Mouse (Mus musculus) midbrain, postnatal 0 days (tissue): ENCODE results near the gene Gpr107. TPM values are rescaled to one million over a fixed set of nuclear protein-coding genes. Genes with fewer than 3 reads are reported as not detected.

Source experiments
- ATAC-seq: fragments of 200-750 bp; cut with Nextera tagmentation; 2 replicates; pipeline ENCODE4 v1.8.0; 2017; ENCODE audit warnings: moderate number of reproducible peaks, mild to moderate bottlenecking, moderate TSS enrichment, moderate library complexity; ENCODE audit not compliant: low FRiP score
- DNase-seq: peaks from one replicate; pipeline ENCODE4 v3.0.0-alpha.2; 2015; ENCODE audit warnings: low spot score
- H3K27ac ChIP-seq: fragments of 300-500 bp; sonication (generic); 2 replicates; pipeline ENCODE4 v1.5.1; 2014; ENCODE audit warnings: low read depth, mild to moderate bottlenecking, low read length, mixed read lengths
- H3K27me3 ChIP-seq: fragments of 300-500 bp; sonication (generic); 2 replicates; pipeline ENCODE4 v1.6.1; 2014; ENCODE audit warnings: low read length, control low read depth, mixed read lengths; ENCODE audit not compliant: insufficient read depth
- H3K36me3 ChIP-seq: fragments of 300-500 bp; sonication (generic); 2 replicates; pipeline ENCODE4 v1.6.1; 2014; ENCODE audit warnings: low read length, control low read depth, mixed read lengths; ENCODE audit not compliant: insufficient read depth
- H3K4me1 ChIP-seq: fragments of 300-500 bp; sonication (generic); 2 replicates; pipeline ENCODE4 v1.6.1; 2014; ENCODE audit warnings: mild to moderate bottlenecking, control low read depth, antibody characterized with exemption, low read length, mixed read lengths; ENCODE audit not compliant: insufficient read depth
- H3K4me2 ChIP-seq: fragments of 300-500 bp; sonication (generic); 2 replicates; pipeline ENCODE4 v1.6.1; 2014; ENCODE audit warnings: low read depth, mild to moderate bottlenecking, low read length, mixed read lengths; ENCODE audit not compliant: poor library complexity, severe bottlenecking
- H3K4me3 ChIP-seq: fragments of 300-500 bp; sonication (generic); 2 replicates; pipeline ENCODE4 v1.5.1; 2014; ENCODE audit warnings: low read depth, mild to moderate bottlenecking, low read length, moderate library complexity
- H3K9ac ChIP-seq: fragments of 300-500 bp; sonication (generic); replicated peaks from 2 replicates; pipeline ENCODE4 v1.6.1; 2014; ENCODE audit warnings: mild to moderate bottlenecking, low read length, moderate library complexity, mixed read lengths; ENCODE audit not compliant: poor library complexity, severe bottlenecking
- H3K9me3 ChIP-seq: fragments of 300-500 bp; sonication (generic); 2 replicates; pipeline ENCODE4 v1.6.1; 2016; ENCODE audit warnings: low read length, control low read depth
- CTCF ChIP-seq: IDR thresholded peaks from 2 replicates; pipeline ENCODE4 v1.5.1; 2016; ENCODE audit warnings: antibody characterized with exemption, mild to moderate bottlenecking
- WGBS: fragments of 180-500 bp; shearing (Covaris S2); extraction: QIAGEN DNeasy Blood & Tissue Kit; methylation state at CpG from one replicate; pipeline ENCODE4 v1.1.7; 2014; 5-methylcytosine and 5-hydroxymethylcytosine counted together
- polyA plus RNA-seq: library from polyadenylated mRNA; unstranded; fragments of >200 nt; fragmentation: Nextera tagmentation; extraction: Ambion mirVana; gene quantifications from 2 replicates; pipeline ENCODE4 v1.2.1, GENCODE M21; 2015
- total RNA-seq: library from RNA; depleted of rRNA; stranded (reverse); fragments of >200 nt; gene quantifications from 2 replicates; pipeline ENCODE4 v1.2.3, GENCODE M21; 2014

The Gpr107 gene
- total and polyA plus RNA-seq, 2 experiments from 2014 or later: 31.6 to 46.7 TPM

- DNase-seq (no peak), ATAC-seq (no peak)
- Histone ChIP-seq H3K4me2 (no peak overlapping the region), H3K4me1 (no peaks in the 10 kb centered on the region), H3K9me3 (no peaks in the 10 kb centered on the region), H3K27ac (no peak overlapping the region), H3K36me3 (peaks cover 14% of the 10 kb centered on the region), H3K9ac (no peak overlapping the region), H3K27me3 (no peaks in the 10 kb centered on the region), H3K4me3 (no peak overlapping the region)
- 92% methylated on average over 2 of the region's 2 CpGs for WGBS
- no peak for TF ChIP-seq CTCF
These were observed 47.9 kb downstream of the Gpr107 start for GRCm38 (mm10) chr2:31200051-31200450.

DNA sequence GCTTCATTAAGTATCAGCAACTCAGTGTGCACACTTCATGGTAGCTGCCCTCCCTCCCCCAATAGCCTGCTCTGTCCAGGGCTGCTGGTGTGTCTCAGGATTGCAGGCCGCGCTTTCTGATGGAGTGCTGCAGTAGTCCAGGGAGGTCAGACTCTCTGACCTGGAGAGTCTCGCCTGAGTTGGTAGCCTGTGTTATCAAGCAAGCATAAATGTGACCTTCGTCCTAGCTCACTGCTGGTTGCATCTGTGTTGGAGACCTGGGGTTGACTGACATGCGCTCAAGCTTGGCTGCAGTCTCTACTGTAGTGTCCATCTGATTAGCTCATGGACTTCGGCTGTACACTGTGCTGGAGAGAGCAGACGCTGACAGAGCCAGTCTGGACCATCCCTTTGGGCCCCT, 49.7 kb downstream of the Gpr107 start:
- peaks cover 9% of the 10 kb centered on the region for H3K36me3 ChIP-seq
- TF ChIP-seq CTCF: no peak
- DNase-seq: peak; percentile 34
- no peak overlapping the region for H3K4me3 ChIP-seq
- no peak for ATAC-seq
- H3K27me3 ChIP-seq: no peaks in the 10 kb centered on the region
- H3K4me1 ChIP-seq: peaks cover 5% of the 10 kb centered on the region; the same call in 1 of the 2 replicates
- H3K27ac ChIP-seq: no peak overlapping the region
- 86% methylated on average over 7 of the region's 7 CpGs for WGBS
- H3K9me3 ChIP-seq: no peaks in the 10 kb centered on the region
- H3K4me2 ChIP-seq: no peak overlapping the region
- H3K9ac ChIP-seq: no peak overlapping the region

GRCm38 (mm10) chr2:31202357-31202756, 50.2 kb downstream of the Gpr107 start:
- H3K4me3 ChIP-seq: no peak overlapping the region
- TF ChIP-seq CTCF: no peak
- no peak overlapping the region for H3K9ac ChIP-seq

GRCm38 (mm10) chr2:31202956-31203355, 50.8 kb downstream of the Gpr107 start:
- peaks cover 5% of the 10 kb centered on the region; the same call in 1 of the 2 replicates for H3K4me1 ChIP-seq
- no peak overlapping the region for H3K9ac ChIP-seq
- H3K27me3 ChIP-seq: no peaks in the 10 kb centered on the region
- no peak for ATAC-seq
- no peak overlapping the region for H3K27ac ChIP-seq
- no peak overlapping the region for H3K4me2 ChIP-seq
- no peaks in the 10 kb centered on the region for H3K9me3 ChIP-seq
- H3K36me3 ChIP-seq: peaks cover 6% of the 10 kb centered on the region; the same call in 1 of the 2 replicates
- no peak overlapping the region for H3K4me3 ChIP-seq
- no peak for DNase-seq
- WGBS: 81% methylated on average over 4 of the region's 4 CpGs
- TF ChIP-seq CTCF: no peak

More at GRCm38 (mm10) chr2:31202357-31202756, 50.2 kb downstream of the Gpr107 start:
- WGBS: 69% methylated on average over 3 of the region's 3 CpGs
- H3K9me3 ChIP-seq: no peaks in the 10 kb centered on the region
- H3K27ac ChIP-seq: no peak overlapping the region
- peaks cover 5% of the 10 kb centered on the region; the same call in 1 of the 2 replicates for H3K4me1 ChIP-seq
- no peaks in the 10 kb centered on the region for H3K27me3 ChIP-seq
- DNase-seq (no peak), ATAC-seq (no peak)
- no peak overlapping the region for H3K4me2 ChIP-seq
- peaks cover 6% of the 10 kb centered on the region; the same call in 1 of the 2 replicates for H3K36me3 ChIP-seq

GRCm38 (mm10) chr2:31204677-31205076, 52.6 kb downstream of the Gpr107 start:
- 79% methylated on average over 5 of the region's 5 CpGs for WGBS
- Histone ChIP-seq H3K9me3 (no peaks in the 10 kb centered on the region), H3K27me3 (no peaks in the 10 kb centered on the region), H3K4me3 (no peak overlapping the region), H3K36me3 (peaks cover 9% of the 10 kb centered on the region; the same call in 1 of the 2 replicates), H3K27ac (no peak overlapping the region), H3K4me2 (no peak overlapping the region), H3K4me1 (peaks cover 5% of the 10 kb centered on the region; the same call in 1 of the 2 replicates), H3K9ac (no peak overlapping the region)
- no peak for DNase-seq
- no peak for TF ChIP-seq CTCF
- ATAC-seq: no peak

DNA sequence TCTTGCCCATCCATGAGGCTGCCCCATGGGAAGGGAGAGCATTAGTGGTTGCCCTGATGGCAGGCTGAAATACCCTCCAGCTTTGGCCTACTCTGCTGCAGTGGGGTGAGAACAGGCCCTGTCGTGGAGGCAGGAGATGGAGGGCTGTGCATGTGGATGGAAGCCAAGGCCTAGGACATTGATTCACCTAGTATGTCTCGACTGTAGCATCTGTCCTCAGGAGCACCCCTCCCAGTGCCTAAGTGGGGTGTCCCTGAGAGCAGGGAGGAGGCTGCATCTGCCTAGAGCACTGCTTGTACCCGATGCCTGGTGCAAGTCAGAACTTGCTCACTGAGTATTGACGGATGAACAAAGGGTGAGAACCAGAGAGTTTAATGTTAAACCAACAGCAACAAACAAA, 54.1 kb downstream of the Gpr107 start:
- no peak overlapping the region; the same call in 1 of the 2 replicates for H3K27ac ChIP-seq
- H3K4me2 ChIP-seq: no peak overlapping the region
- 68% methylated on average over 4 of the region's 4 CpGs for WGBS

More for the DNA sequence above, 54.1 kb downstream of the Gpr107 start:
- H3K9ac ChIP-seq: 0 out of 2 replicates have a peak overlapping the region, but pooled peaks have one; percentile 29
- H3K36me3 ChIP-seq: peaks cover 19% of the 10 kb centered on the region
- H3K4me3 ChIP-seq: no peak overlapping the region
- TF ChIP-seq CTCF: no peak
- ATAC-seq (no peak), DNase-seq (no peak)
- no peaks in the 10 kb centered on the region for H3K9me3 ChIP-seq
- no peaks in the 10 kb centered on the region for H3K27me3 ChIP-seq
- peaks cover 5% of the 10 kb centered on the region; the same call in 1 of the 2 replicates for H3K4me1 ChIP-seq
